Mouse (Mus musculus) heart, adult 2 months (tissue): ENCODE results near the gene Safb.
A peak's percentile ranks its signal among the peaks of the same experiment; 100 is the strongest.

Experiments used
- CTCF ChIP-seq: fragments of 200-600 bp; IDR thresholded peaks from 2 replicates; pipeline ENCODE4 v1.8.1; 2022; ENCODE audit warnings: antibody characterized with exemption, mild to moderate bottlenecking, moderate library complexity
- EP300 ChIP-seq: fragments of 200-500 bp; IDR thresholded peaks from 2 replicates; pipeline ENCODE4 v1.6.1; 2011; ENCODE audit warnings: low read depth, low read length, control low read depth; ENCODE audit not compliant: insufficient read depth
- POLR2A ChIP-seq: fragments of 200-500 bp; IDR thresholded peaks from 2 replicates; pipeline ENCODE4 v1.6.1; 2011; ENCODE audit warnings: mild to moderate bottlenecking, low read depth, low read length, control low read depth; ENCODE audit not compliant: insufficient read depth

DNA sequence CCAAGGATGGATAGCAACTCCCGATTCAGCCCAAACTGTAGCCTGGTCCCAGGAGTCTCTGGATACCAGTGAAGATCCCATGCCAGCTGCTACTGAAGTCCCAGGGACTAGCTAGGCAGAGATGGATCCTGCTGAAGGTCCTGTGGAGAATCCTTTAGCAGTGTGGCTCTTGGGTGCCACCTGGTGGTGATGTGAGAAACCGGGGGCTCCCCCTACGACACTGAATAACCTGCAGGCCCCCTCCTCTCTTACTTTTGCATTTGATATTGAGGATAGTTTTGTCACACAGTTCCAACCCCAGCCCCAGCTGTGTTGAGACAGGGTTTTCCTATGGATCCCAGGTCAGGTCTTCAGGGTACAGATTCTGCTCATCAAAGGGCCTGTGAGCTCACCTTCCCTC is 26.2 kb upstream of the Safb start:
- TF ChIP-seq CTCF (peak; percentile 93), POLR2A (no peak), EP300 (no peak)
